Mouse (Mus musculus) lung, embryonic 14.5 days (tissue): ENCODE measurements at regions not wholly inside any gene's neighbourhood (a gene's known extent, or its start where the extent isn't known, plus 50 kb on each side); places are given as distances from the start of the nearest gene placed in this dataset.

ENCODE experiments used
- ATAC-seq: fragments of 200-750 bp; cut with Nextera tagmentation; 2 replicates; pipeline ENCODE4 v1.8.0; 2017; ENCODE audit warnings: mild to moderate bottlenecking, moderate TSS enrichment, moderate library complexity; ENCODE audit not compliant: insufficient read depth
- DNase-seq: peaks from one replicate; pipeline ENCODE4 v3.0.0-alpha.2; 2015
- H3K27ac ChIP-seq: fragments of 300-500 bp; sonication (generic); 2 replicates; pipeline ENCODE4 v1.5.1; 2014; ENCODE audit warnings: low read depth, mild to moderate bottlenecking, moderate library complexity
- H3K27me3 ChIP-seq: fragments of 300-500 bp; sonication (generic); 2 replicates; pipeline ENCODE4 v1.6.1; 2014; ENCODE audit warnings: low read length, control low read depth; ENCODE audit not compliant: insufficient read depth
- H3K36me3 ChIP-seq: fragments of 300-500 bp; sonication (generic); 2 replicates; pipeline ENCODE4 v1.6.1; 2014; ENCODE audit warnings: control low read depth; ENCODE audit not compliant: insufficient read depth
- H3K4me1 ChIP-seq: fragments of 300-500 bp; sonication (generic); 2 replicates; pipeline ENCODE4 v1.6.1; 2014; ENCODE audit warnings: antibody characterized with exemption, control low read depth; ENCODE audit not compliant: insufficient read depth
- H3K4me2 ChIP-seq: fragments of 300-500 bp; sonication (generic); 2 replicates; pipeline ENCODE4 v1.6.1; 2014; ENCODE audit warnings: mild to moderate bottlenecking
- H3K4me3 ChIP-seq: fragments of 300-500 bp; sonication (generic); 2 replicates; pipeline ENCODE4 v1.5.1; 2014; ENCODE audit warnings: low read depth, low read length
- H3K9ac ChIP-seq: fragments of 300-500 bp; sonication (generic); 2 replicates; pipeline ENCODE4 v1.6.1; 2014
- H3K9me3 ChIP-seq: fragments of 300-500 bp; sonication (generic); 2 replicates; pipeline ENCODE4 v1.6.1; 2016; ENCODE audit warnings: low read depth, low read length, control low read depth
- CTCF ChIP-seq: IDR thresholded peaks from 2 replicates; pipeline ENCODE4 v1.5.1; 2016; ENCODE audit warnings: antibody characterized with exemption, low read depth
- WGBS: fragments of 180-500 bp; shearing (Covaris S2); extraction: QIAGEN DNeasy Blood & Tissue Kit; methylation state at CpG from one replicate; pipeline ENCODE4 v1.1.7; 2014; 5-methylcytosine and 5-hydroxymethylcytosine counted together

DNA sequence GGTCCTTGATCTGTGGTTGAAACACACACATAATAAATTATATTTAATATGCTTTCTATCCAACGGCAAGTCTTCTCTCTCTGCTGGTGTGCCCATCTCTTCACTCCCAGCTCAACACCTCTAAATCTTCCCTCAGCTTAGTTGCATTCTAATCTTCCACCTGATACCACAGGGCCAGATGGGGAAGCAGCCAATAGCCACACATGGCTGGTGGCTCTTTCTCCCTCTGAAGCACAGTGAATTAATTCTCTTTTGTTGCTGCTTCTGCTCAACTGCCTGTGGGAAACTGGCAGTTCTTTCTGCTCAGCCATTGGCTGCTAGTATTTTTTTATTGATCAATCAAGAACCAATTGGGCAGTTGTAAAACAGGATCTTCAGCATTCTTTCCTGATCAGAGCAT lies 750.0 kb downstream of the Serpinb8 start:
- no peaks in the 10 kb centered on the region for H3K9me3 ChIP-seq
- DNase-seq, result no peak
- 75% methylated on average over 1 of the region's 1 CpGs for WGBS
- TF ChIP-seq CTCF, result no peak
- no peaks in the 10 kb centered on the region for H3K36me3 ChIP-seq
- H3K27me3 ChIP-seq, result no peaks in the 10 kb centered on the region
- H3K27ac ChIP-seq, result no peak overlapping the region
- no peak overlapping the region for H3K4me2 ChIP-seq
- H3K9ac ChIP-seq, result no peak overlapping the region
- ATAC-seq, result no peak
- H3K4me1 ChIP-seq, result no peaks in the 10 kb centered on the region
- no peak overlapping the region for H3K4me3 ChIP-seq

DNA sequence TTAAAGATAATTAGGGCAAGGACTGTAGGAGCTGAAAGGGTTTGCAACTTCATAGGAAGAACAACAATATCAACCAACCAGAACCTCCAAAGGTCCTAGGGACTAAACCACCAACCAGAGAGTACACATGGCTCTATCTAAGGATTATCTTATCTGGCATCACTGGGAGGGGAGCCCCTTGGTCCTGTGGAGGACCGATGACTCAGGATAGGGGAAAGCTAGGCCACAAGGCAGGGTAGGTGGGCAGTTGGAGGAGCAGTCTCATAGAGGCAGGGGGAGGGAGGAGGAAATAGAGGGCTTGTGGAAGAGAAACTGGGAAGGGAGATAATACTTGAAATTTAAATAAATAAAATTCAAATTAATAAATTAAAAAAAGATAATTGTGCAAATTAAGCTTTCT lies 751.5 kb downstream of the Serpinb8 start:
- H3K27me3 ChIP-seq, result no peaks in the 10 kb centered on the region
- no peak overlapping the region for H3K4me3 ChIP-seq
- H3K4me1 ChIP-seq, result no peaks in the 10 kb centered on the region
- WGBS, result 59% methylated on average over 1 of the region's 1 CpGs
- no peak for TF ChIP-seq CTCF
- no peak overlapping the region for H3K9ac ChIP-seq
- DNase-seq (no peak), ATAC-seq (no peak)
- H3K27ac ChIP-seq, result no peak overlapping the region
- no peaks in the 10 kb centered on the region for H3K9me3 ChIP-seq
- no peak overlapping the region for H3K4me2 ChIP-seq
- no peaks in the 10 kb centered on the region for H3K36me3 ChIP-seq

DNA sequence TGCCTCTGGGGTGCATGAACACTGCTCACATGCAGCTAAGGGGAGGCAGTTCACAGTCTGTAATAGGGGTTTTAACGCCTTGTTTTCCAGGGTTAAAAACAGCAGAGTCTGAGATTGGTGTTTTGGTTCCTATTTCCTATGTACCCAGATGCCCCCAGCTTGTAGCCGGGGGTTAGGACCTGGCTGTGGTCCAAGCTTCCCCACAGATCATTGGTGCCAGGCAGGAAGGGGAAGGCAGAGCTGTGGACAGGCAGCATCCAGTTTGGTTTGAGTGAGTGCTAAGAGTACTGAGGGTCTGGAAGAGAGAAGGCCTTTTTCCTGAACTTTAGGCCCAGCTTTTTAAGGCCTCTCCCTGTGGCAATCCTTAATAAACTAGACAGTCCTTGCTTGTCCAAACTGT lies 774.0 kb downstream of the Serpinb8 start:
- Histone ChIP-seq H3K27ac (no peak overlapping the region), H3K4me1 (no peaks in the 10 kb centered on the region), H3K27me3 (no peaks in the 10 kb centered on the region), H3K9me3 (no peaks in the 10 kb centered on the region), H3K4me3 (no peak overlapping the region), H3K4me2 (no peak overlapping the region), H3K9ac (no peak overlapping the region), H3K36me3 (no peaks in the 10 kb centered on the region)
- no peak for ATAC-seq
- 48% methylated on average over 2 of the region's 2 CpGs for WGBS
- DNase-seq, result no peak
- no peak for TF ChIP-seq CTCF

DNA sequence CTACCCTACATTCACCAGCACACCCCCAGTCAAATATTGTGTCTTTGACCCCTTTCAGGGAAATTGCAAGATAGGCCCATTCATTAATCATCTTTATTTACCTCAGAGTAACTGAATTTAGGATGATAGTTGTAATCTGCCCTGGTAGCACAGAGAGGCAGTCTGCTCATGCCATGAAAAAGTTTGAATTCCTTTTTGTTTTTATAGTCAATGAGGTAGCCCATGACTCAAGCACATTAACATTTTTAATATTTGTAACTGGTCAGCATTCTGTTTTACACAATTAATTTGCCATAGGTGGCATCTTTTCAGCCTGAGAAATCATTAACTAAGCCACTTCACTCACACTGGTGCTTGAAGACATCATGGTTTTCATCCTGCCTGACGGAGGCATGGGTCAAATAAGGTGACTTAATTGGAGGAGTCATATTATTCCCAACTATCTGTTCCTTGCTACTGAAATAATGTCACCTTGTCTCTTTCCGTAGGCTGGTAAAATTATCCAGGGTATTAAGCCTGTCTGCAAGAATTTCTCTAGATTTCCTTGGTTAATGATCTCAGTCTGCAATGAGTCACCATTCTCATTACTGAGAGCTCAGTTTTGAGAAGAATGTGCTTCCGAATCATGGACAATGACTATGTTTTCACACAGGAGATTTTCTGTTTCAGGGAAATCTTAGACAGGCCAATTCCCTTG lies 780.2 kb downstream of the Serpinb8 start:
- H3K36me3 ChIP-seq, result no peaks in the 10 kb centered on the region
- H3K4me3 ChIP-seq, result no peak overlapping the region
- no peaks in the 10 kb centered on the region for H3K27me3 ChIP-seq
- no peak overlapping the region for H3K4me2 ChIP-seq
- no peak overlapping the region for H3K27ac ChIP-seq
- WGBS, result 64% methylated on average over 3 of the region's 3 CpGs
- no peak overlapping the region for H3K9ac ChIP-seq
- H3K4me1 ChIP-seq, result no peaks in the 10 kb centered on the region
- ATAC-seq (no peak), DNase-seq (peak; percentile 5)
- H3K9me3 ChIP-seq, result no peaks in the 10 kb centered on the region
- TF ChIP-seq CTCF, result no peak

DNA sequence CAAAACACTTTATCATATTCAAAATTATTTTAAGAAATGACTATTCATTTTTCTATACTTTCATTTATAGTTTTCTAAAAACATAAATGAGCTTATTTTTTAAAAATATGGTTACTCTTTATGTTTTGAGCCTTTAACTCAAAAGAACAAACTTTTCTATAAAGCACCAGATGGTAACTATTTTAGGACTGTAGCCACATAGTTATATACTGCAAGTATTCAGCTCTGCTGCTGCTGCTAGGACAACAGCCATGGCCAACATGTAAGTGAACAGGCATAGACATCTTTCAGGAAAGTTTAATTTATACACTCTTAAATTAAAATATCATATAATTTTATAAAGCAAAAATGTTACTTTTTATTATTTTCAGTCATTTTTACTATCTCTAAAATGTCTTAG lies 800.1 kb downstream of the Serpinb8 start:
- no peaks in the 10 kb centered on the region for H3K9me3 ChIP-seq
- H3K9ac ChIP-seq, result no peak overlapping the region
- DNase-seq (no peak), ATAC-seq (no peak)
- H3K4me1 ChIP-seq, result no peaks in the 10 kb centered on the region
- H3K27ac ChIP-seq, result no peak overlapping the region
- H3K36me3 ChIP-seq, result no peaks in the 10 kb centered on the region
- H3K27me3 ChIP-seq, result no peaks in the 10 kb centered on the region
- TF ChIP-seq CTCF, result no peak
- no peak overlapping the region for H3K4me2 ChIP-seq
- no peak overlapping the region for H3K4me3 ChIP-seq

DNA sequence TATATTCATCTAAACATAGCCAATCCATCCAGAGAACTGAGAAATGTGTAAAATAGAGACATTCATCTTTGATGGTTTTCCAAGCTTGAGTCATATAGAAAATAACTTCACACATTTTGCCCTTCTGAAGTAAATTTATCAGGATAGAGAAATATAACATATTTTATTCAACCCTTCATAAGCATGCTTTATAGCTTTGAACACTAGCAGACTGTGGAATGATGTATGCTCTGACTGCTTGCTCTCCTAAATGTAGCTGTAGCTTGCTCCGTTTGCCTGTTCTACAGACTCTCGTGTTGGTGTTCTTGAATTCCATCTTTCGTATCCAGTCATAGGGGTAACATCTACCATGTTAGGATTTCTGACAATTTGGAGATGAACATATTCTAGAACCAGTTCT lies 800.7 kb downstream of the Serpinb8 start:
- DNase-seq, result no peak
- Histone ChIP-seq H3K36me3 (no peaks in the 10 kb centered on the region), H3K9me3 (no peaks in the 10 kb centered on the region), H3K9ac (no peak overlapping the region), H3K4me3 (no peak overlapping the region), H3K27ac (no peak overlapping the region), H3K4me2 (no peak overlapping the region), H3K27me3 (no peaks in the 10 kb centered on the region), H3K4me1 (no peaks in the 10 kb centered on the region)
- TF ChIP-seq CTCF, result no peak
- WGBS, result 79% methylated on average over 3 of the region's 3 CpGs
- no peak for ATAC-seq

DNA sequence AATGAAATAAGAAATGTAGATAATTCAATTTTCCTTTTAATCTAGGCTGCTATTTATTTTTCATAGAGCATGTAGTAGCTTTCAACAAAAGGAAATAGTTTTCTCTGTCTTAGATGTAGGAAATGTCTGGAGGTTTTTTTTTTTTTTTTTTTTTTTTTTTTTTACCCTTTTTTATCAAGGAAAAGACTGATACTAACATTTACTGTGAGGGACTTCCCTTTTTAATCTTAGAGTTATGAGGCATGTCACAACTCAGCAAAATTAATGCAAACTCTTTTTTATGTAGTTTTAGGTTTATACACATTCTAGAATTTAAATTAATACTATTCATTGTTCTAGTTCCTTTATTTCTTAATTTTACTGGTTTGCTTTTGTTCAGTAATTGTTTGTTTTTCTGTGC lies 850.0 kb downstream of the Serpinb8 start:
- DNase-seq, result no peak
- H3K4me1 ChIP-seq, result no peaks in the 10 kb centered on the region
- H3K27ac ChIP-seq, result no peak overlapping the region
- H3K9ac ChIP-seq, result no peak overlapping the region
- no peak for TF ChIP-seq CTCF
- no peak overlapping the region for H3K4me2 ChIP-seq
- no peaks in the 10 kb centered on the region for H3K27me3 ChIP-seq
- H3K36me3 ChIP-seq, result no peaks in the 10 kb centered on the region
- no peak overlapping the region for H3K4me3 ChIP-seq
- no peak for ATAC-seq
- no peaks in the 10 kb centered on the region for H3K9me3 ChIP-seq

DNA sequence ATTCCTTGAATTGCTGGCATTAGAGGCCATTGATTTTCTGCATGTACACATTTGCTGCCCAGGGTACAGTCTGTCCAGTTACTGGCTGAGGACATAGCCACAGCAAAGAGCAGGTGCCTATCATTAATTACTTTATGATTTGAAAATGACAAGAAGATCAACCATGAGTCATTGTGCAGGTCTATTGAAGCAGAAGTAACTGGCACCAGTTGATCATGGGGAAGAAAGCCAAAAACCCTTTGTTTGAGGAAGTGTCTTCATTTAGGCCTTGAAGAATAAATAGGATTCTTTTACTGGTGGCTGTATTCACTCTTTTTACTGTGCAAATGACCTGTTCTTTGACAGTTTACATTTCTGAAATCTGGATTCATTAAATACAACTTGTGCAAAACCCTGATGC lies 863.0 kb downstream of the Serpinb8 start:
- H3K36me3 ChIP-seq, result no peaks in the 10 kb centered on the region
- ATAC-seq (no peak), DNase-seq (no peak)
- no peaks in the 10 kb centered on the region for H3K27me3 ChIP-seq
- no peak for TF ChIP-seq CTCF
- no peaks in the 10 kb centered on the region for H3K4me1 ChIP-seq
- no peak overlapping the region for H3K27ac ChIP-seq
- H3K4me3 ChIP-seq, result no peak overlapping the region
- H3K4me2 ChIP-seq, result no peak overlapping the region
- no peaks in the 10 kb centered on the region for H3K9me3 ChIP-seq
- no peak overlapping the region for H3K9ac ChIP-seq
